Mouse (Mus musculus): ENCODE data around the gene Usp47.

Usp47 gene

GRCm38 (mm10) chr7:112125625-112126260, 102.4 kb downstream of the Usp47 start:
- no peak for DNase-seq

- DNase-seq = no peak
These were observed 103.9 kb downstream of the Usp47 start for GRCm38 (mm10) chr7:112127085-112127637.

- no peak for DNase-seq
These were observed 104.7 kb downstream of the Usp47 start for GRCm38 (mm10) chr7:112127954-112128353.

GRCm38 (mm10) chr7:112128810-112129209, 105.5 kb downstream of the Usp47 start:
- no peak for DNase-seq

- no peak for DNase-seq
These were observed 106.5 kb downstream of the Usp47 start for GRCm38 (mm10) chr7:112129851-112130250.

GRCm38 (mm10) chr7:112130660-112131059, 107.4 kb downstream of the Usp47 start:
- no peak for DNase-seq

GRCm38 (mm10) chr7:112132005-112132404, 108.7 kb downstream of the Usp47 start:
- no peak for DNase-seq

GRCm38 (mm10) chr7:112133277-112133676, 110.0 kb downstream of the Usp47 start:
- no peak for DNase-seq

- no peak for DNase-seq
These were observed 111.9 kb downstream of the Usp47 start for GRCm38 (mm10) chr7:112135161-112135560.

GRCm38 (mm10) chr7:112136537-112136936, 113.2 kb downstream of the Usp47 start:
- DNase-seq = no peak

- DNase-seq = no peak
These were observed 114.8 kb downstream of the Usp47 start for GRCm38 (mm10) chr7:112138168-112138508.

- no peak for DNase-seq
These were observed 115.5 kb downstream of the Usp47 start for GRCm38 (mm10) chr7:112138509-112139405.

GRCm38 (mm10) chr7:112140725-112141124, 117.4 kb downstream of the Usp47 start:
- no peak for DNase-seq

GRCm38 (mm10) chr7:112142616-112143015, 119.3 kb downstream of the Usp47 start:
- DNase-seq = no peak

GRCm38 (mm10) chr7:112143090-112143500, 119.8 kb downstream of the Usp47 start:
- DNase-seq = no peak

GRCm38 (mm10) chr7:112143978-112144377, 120.7 kb downstream of the Usp47 start:
- no peak for DNase-seq

GRCm38 (mm10) chr7:112144646-112145179, 121.4 kb downstream of the Usp47 start:
- DNase-seq = no peak

GRCm38 (mm10) chr7:112147979-112148378, 124.7 kb downstream of the Usp47 start:
- no peak for DNase-seq

GRCm38 (mm10) chr7:112149113-112149512, 125.8 kb downstream of the Usp47 start:
- DNase-seq = no peak

- DNase-seq = no peak
These were observed 131.1 kb downstream of the Usp47 start for GRCm38 (mm10) chr7:112154445-112154844.

GRCm38 (mm10) chr7:112155194-112155593, 131.9 kb downstream of the Usp47 start:
- DNase-seq = no peak

GRCm38 (mm10) chr7:112157584-112158315, 134.4 kb downstream of the Usp47 start:
- DNase-seq = no peak

- no peak for DNase-seq
These were observed 135.0 kb downstream of the Usp47 start for GRCm38 (mm10) chr7:112158316-112158741.

Measured in thymus, postnatal 25 days (tissue).